Mouse (Mus musculus) cortical plate, adult 2 months (tissue): Measurements from ENCODE around the gene Sall1. TPM values are rescaled to one million over a fixed set of nuclear protein-coding genes. Genes with fewer than 3 reads are reported as not detected.

Source experiments
- H3K27ac ChIP-seq: fragments of 200-500 bp; 2 replicates; pipeline ENCODE4 v1.5.1; 2012; ENCODE audit warnings: low read length, control low read depth, inconsistent platforms; ENCODE audit not compliant: insufficient read depth
- H3K4me1 ChIP-seq: fragments of 200-500 bp; 2 replicates; pipeline ENCODE4 v1.6.1; 2011; ENCODE audit warnings: low read length; ENCODE audit not compliant: control insufficient read depth, insufficient read depth
- H3K4me3 ChIP-seq: fragments of 200-500 bp; 2 replicates; pipeline ENCODE4 v1.5.1; 2011; ENCODE audit warnings: mild to moderate bottlenecking, low read length, control low read depth; ENCODE audit not compliant: insufficient read depth
- CTCF ChIP-seq: fragments of 200-500 bp; IDR thresholded peaks from 2 replicates; pipeline ENCODE4 v1.5.1; 2011; ENCODE audit warnings: mild to moderate bottlenecking, control low read depth, low read length; ENCODE audit not compliant: insufficient read depth; ENCODE audit errors: extremely low read depth
- POLR2A ChIP-seq: fragments of 200-500 bp; IDR thresholded peaks from 2 replicates; pipeline ENCODE4 v1.6.1; 2011; ENCODE audit warnings: mild to moderate bottlenecking, low read length, control low read depth; ENCODE audit not compliant: insufficient read depth; ENCODE audit errors: extremely low read depth
- polyA plus RNA-seq: library from polyadenylated mRNA; depleted of rRNA; stranded (reverse); fragments of >200 nt; gene quantifications from 2 replicates; pipeline ENCODE4 v1.2.3, GENCODE M21; 2012

Sall1 gene
- polyA plus RNA-seq, 1 experiment: 12.5 TPM

DNA sequence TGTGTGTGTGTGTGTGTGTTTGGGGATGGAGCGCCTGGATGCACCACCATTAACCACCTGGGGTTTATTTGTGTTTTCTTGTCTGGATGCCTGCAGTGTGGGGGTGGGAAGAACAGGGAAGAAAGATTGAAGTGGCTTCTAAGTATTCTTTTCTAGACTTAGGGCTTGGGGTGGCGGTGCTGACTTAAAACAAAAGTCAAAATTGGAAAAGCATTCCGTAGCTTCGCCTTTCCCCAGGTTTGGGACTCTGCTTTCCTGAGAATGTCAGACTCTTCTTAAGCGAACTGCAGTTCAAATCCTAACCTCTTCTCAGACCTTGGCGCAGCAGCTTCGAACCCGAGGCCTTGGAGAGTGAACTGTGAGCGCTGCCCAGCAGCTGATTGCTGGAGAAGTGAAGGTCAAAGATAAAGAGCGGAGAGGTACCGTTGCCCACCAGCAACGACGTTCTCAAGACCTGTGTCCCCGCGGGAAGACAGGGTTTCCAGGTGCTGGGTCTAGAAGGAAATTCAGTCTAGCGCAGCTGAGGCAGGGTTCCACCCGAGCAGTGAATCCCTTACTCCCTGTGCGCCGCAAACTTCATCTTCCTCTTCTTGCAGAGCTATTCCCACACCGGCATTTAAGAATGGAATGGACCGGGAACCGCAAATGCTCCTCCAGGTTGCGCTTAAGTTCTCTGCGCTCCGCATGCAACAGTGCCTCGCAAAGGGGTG, 2.8 kb upstream of the Sall1 start:
- H3K4me1 ChIP-seq: no peaks in the 10 kb centered on the region
- TF ChIP-seq CTCF (no peak), POLR2A (no peak)
- no peak overlapping the region for H3K27ac ChIP-seq
- H3K4me3 ChIP-seq: no peak overlapping the region

DNA sequence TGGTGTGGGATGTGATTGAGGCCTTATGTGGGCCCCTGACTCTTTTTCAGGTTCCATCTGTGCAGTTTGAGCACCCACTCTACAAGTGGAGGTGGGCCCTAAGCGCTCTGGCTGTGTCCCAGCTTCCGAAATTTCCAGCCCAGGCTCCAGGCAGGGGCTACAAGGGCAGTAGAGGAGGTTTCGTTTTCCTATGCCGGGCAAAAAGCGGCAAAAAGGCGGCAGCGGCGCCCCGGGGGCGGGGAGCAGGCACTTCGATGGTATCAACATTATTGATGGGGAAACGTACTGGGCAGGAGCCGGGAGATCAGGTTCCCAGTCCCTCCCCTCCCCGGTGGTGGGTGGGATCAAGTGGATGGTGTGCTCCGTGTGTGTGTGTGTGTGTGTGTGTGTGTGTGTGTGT, 2.3 kb upstream of the Sall1 start:
- Histone ChIP-seq H3K4me1 (no peaks in the 10 kb centered on the region), H3K4me3 (no peak overlapping the region), H3K27ac (no peak overlapping the region)
- TF ChIP-seq CTCF: no peak
- TF ChIP-seq POLR2A: no peak

DNA sequence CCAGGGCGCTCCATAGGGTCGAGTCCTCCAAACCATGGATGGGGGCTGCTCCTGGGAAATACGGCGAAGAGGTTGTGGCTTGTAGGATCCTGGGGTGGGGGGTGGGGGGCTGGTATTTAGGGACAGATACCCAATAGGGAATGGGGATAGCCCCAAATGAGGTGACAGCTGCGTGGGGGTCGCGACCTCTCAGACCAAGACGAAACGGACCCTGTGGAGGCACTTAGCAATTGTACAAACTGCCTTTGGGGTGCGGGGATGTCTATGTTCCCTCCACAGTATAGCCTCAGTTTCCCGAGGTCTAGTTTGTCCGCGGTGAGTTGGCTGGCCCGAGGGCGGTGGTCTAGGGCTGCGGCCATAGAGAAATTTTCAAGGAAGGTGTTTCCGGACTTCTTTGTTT, 1.8 kb upstream of the Sall1 start:
- no peak for TF ChIP-seq CTCF
- TF ChIP-seq POLR2A: no peak
- Histone ChIP-seq H3K27ac (no peak overlapping the region; the same call in 1 of the 2 replicates), H3K4me1 (no peaks in the 10 kb centered on the region), H3K4me3 (peak overlapping the region; percentile 69; the same call in 1 of the 2 replicates)

DNA sequence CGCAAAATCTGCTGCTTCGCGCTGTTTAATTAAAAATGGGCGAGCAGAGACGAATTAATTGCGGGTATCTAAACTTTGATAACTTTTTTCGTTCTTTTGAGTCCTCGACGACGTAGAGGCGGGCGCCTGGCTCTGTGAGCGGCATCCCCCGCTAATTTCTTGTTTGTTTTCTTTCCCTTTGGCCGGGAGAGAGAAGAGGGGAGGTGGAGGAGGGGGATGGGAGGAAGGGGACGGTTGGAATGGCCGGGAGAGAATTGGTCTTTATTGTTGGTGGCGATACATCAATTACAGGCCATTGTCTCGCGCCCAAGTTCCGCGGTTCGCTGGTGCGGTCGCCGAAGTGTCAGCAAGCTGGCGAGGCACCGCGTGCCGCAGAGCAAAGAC, 1.2 kb upstream of the Sall1 start:
- H3K4me3 ChIP-seq: peak overlapping the region; percentile 69
- no peaks in the 10 kb centered on the region for H3K4me1 ChIP-seq
- peak overlapping the region; percentile 94 for H3K27ac ChIP-seq

DNA sequence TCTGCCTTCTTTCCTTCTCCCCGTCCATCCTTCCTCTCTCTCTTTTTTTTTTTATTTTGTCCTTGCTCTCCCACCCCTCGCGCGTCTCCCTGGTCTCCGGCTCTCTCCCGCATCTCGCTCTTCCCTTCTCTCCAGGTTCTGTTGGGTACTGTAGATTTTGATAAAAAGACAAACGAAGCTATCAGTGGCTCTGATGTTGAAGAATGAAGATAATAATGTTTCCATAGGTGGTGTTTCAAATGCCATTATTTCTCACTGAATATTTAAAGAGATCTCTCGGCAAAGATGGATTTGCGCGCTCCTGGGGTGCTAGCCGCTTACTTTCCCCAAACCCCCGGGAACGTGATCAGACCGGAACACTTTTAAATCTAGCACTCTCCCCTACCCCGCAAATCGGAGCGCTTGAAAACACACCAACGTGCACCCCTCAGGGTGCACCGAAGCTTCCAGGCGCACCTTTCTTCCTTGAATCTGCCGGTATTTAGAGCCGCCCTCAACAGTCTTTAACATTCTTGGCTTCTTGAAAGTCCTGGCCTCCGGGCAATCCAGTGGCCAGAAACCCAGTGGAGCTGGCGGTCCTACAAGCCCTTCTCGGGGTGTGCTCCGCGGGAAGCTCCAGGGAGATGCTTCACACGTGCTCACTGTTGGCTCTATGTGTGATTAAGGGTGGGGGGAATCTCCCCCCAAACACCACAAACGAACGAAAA, 702 bp upstream of the Sall1 start:
- Histone ChIP-seq H3K4me3 (peak overlapping the region; percentile 69), H3K27ac (peak overlapping the region; percentile 94), H3K4me1 (no peaks in the 10 kb centered on the region)
- TF ChIP-seq CTCF (no peak), POLR2A (no peak)

More for the DNA sequence above, 1.2 kb upstream of the Sall1 start:
- no peak for TF ChIP-seq POLR2A
- TF ChIP-seq CTCF: no peak

DNA sequence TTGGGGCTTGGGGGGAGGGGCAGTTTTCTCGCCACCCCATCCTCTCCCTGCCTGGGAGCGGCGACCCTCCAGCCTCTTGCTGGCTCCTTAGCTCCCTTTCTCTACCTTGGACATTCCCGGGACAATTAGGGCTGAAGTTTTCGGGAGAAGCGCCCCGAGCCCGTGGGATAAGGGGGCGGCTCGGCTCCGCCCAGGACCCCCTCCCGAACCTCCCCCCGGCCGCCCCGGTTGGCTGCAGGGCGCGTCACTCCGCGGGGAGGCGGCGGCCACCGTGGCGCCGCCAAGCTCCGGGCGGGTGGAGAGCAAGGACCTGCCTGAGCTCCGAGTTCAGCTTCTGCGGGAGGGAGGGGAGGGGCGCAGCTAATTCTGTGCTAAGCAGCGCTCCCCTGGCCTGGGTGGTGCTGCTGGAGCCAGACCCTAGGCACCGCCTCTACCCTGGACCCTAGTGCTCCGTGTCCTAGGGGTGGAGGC, 556 bp downstream of the Sall1 start:
- H3K4me3 ChIP-seq: peak overlapping the region; percentile 69
- TF ChIP-seq POLR2A: 0 out of 2 replicates have a peak, but pooled peaks have one; percentile 23
- no peak for TF ChIP-seq CTCF
- H3K4me1 ChIP-seq: no peaks in the 10 kb centered on the region
- H3K27ac ChIP-seq: peak overlapping the region; percentile 94

DNA sequence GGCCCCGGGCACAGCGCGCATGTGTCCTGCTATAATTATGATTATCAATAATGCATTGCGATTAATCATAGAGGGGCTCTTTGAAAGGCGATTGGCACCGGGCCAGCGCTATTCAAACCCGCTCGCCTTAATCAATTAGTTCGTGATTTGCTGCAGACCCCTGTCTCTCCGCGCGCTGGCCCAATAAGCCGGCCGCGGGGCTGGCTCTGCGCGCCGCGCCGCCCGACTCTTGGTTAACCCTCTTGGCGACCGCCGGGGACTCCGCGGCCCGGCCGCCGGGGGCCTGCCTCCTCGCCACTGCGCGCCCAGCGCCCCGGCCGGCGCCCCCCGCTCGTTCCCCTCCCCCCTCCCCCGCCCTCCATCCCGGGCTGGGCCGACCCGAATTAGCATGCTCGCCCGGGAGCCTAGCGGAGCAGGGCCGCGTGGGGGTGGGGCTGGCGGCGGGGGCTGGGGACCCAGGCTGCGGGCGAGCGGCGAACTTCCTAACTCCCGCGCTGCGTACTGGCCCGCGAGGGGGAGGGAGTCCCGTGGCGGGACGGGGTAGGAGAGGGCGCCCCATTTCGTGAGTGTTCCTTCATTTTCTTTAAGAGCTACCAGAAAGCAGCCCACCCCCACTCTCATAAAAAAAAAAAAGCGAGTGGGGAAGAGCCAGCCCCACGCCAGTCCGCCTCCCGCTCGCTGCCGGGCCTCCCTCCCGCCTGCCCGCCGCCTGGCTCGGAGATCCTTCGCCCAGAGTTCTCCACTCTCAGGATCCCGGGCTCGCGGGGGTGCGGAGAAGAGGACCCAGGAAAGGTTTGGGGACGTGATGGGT, 1.2 kb downstream of the Sall1 start:
- Histone ChIP-seq H3K27ac (peak overlapping the region; percentile 90), H3K4me1 (no peaks in the 10 kb centered on the region), H3K4me3 (peak overlapping the region; percentile 69)
- TF ChIP-seq POLR2A: no peak
- no peak for TF ChIP-seq CTCF

DNA sequence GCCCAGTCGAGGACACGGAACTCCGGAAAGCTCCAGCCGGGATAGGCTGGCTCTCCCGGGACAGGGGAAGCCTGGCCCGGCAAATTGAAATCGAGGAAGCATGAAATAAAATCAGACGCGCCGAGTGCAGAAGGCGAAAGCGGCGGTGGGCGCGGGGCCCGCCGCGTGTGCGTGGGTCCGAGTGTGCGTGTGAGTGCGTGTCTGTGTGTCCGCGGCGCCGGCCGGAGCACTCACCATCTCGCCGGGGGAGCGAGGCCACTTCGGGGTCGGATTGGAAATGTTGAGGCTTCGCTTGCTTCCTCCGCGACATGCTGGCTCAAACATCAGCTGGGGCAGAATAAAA, 1.9 kb downstream of the Sall1 start:
- H3K4me3 ChIP-seq: peak overlapping the region; percentile 69
- peak overlapping the region; percentile 99 for H3K27ac ChIP-seq
- H3K4me1 ChIP-seq: no peaks in the 10 kb centered on the region
- no peak for TF ChIP-seq POLR2A
- TF ChIP-seq CTCF: no peak

DNA sequence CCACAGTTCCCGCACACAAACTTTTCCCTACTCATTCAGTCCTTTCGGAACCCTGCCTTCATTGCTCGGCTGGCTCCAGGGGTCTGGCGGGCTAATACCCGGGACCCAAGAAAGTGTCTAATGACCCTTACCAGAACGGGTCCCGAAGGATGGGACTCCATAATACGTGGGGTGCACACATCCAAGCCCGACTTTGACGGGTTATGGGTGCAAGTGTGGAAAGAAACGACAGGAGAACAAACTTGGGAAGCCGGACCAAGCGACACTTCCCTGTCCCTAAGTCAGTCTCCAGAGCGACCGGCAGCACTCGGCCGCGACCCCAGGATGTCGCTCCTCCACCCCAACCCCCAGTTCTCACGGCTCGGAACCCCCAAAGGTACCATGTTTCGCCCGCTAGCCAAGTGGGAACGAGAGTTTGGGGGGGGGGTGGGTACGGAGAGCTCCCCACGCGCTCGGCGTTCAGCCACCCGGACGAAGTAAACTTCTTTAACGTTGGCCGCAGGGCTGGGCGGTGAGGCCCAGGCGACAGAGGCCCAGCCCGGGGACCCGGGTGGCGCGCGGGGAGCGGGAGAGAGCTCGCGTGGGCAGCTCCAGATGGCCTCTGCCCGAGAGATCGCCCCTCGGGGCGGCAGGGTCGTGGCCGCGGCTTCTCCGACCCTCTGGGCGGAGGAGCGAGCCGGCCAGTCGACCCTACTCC, 2.4 kb downstream of the Sall1 start:
- Histone ChIP-seq H3K4me3 (peak overlapping the region; percentile 69), H3K27ac (peak overlapping the region; percentile 99), H3K4me1 (no peaks in the 10 kb centered on the region)
- no peak for TF ChIP-seq POLR2A
- no peak for TF ChIP-seq CTCF
